Mouse (Mus musculus) ES-Bruce4 (cell line): Measurements from ENCODE around the gene Gpr55.

ENCODE experiments used
- CTCF ChIP-seq: IDR thresholded peaks from one replicate; pipeline ENCODE4 v1.8.1; 2011; ENCODE audit warnings: low read depth, low read length
- POLR2A ChIP-seq: IDR thresholded peaks from one replicate; pipeline ENCODE4 v1.8.1; 2011; ENCODE audit warnings: low read length; ENCODE audit not compliant: insufficient read depth

DNA sequence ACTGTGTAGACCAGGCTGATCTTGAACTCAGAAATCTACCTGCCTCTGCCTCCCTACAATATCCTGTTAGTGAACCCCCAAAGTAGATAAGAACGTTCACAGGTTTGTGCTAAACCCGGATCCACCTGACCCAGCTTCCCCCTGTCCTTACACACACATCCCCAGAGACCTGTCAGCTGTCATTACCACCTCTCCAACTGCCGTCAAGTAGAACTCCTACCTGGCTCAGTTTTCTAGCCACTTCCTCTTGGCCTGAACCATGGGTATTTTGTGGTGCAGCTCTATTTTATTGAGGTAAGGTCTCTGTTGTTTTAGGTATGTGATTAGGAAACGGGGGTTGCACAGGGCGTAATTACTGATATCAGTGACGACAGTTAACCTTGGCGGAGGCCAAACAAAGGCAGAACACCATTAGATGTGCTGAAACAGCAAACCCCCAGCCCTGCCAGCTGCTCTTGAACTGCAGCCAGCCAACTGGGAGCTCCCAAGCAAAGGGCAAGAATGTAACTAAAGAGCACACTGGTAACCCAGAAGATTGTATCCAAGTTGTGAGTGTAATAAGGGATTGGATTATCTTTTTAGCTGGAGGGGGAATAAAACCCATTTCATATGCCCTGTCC lies 21.0 kb upstream of the Gpr55 start:
- TF ChIP-seq CTCF = no peak
- no peak for TF ChIP-seq POLR2A
